In the genomic region with DNA sequence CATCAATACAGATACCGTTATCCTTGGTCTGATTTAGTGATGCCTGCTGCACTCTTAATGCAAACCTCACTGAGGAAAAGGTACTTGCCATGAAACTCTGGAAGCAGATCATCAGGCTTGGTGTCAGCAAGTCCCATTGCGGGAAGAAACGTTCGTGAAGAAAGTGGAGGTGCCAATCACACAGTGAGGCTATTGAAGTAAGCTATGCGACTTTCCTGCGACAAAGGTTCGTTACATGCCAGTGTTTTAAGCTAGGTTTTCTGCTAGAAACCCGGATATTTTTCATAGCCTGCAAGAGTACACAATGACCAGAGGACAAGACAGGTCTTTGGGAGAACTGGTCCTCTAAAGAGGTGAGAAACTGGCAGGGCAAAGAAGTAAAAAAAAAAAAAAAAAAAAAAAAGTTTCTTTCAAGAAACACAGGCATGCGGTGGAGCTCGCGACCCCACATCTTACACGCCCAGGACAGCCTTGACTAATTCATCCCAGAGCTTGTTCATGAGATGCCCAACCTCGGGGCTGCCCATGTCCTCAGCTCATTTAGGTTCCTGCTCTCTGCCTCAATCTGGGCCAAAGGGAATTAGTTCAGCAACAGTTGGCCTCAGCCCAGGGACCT, we compare ENCODE assay signal across 8 mouse cellular contexts. TPM values are rescaled to one million over a fixed set of nuclear protein-coding genes. Genes with fewer than 3 reads are reported as not detected.
A peak's percentile ranks its signal among the peaks of the same experiment; 100 is the strongest.
DNase-seq lines count a peak whose midpoint lies in the region; ATAC-seq lines count a peak whose summit lies in the region.

No protein-coding gene starts in this region.

- H3K4me2 ChIP-seq in heart, embryonic 12.5 days = peak overlapping the region; percentile 98
- peak overlapping the region; percentile 82 for H3K4me2 ChIP-seq in forebrain, embryonic 16.5 days (ENCODE audit: low read length)
- peak overlapping the region; percentile 84 for H3K4me2 ChIP-seq in liver, embryonic 15.5 days

- peak overlapping the region; percentile 91 for H3K9ac ChIP-seq in heart, embryonic 12.5 days
- H3K9ac ChIP-seq in forebrain, embryonic 16.5 days (replicated peaks; ENCODE audit: low read depth, low read length) = peak overlapping the region; percentile 72
- peak overlapping the region; percentile 90 for H3K9ac ChIP-seq in liver, embryonic 15.5 days

- no peaks in the 10 kb centered on the region for H3K9me3 ChIP-seq in heart, embryonic 12.5 days (replicated peaks)
- H3K9me3 ChIP-seq in forebrain, embryonic 16.5 days (ENCODE audit: control insufficient read depth, low read length) = no peaks in the 10 kb centered on the region
- no peaks in the 10 kb centered on the region for H3K9me3 ChIP-seq in liver, embryonic 15.5 days (replicated peaks)

- H3K4me1 ChIP-seq in heart, embryonic 12.5 days (replicated peaks) = peaks cover 26% of the 10 kb centered on the region
- H3K4me1 ChIP-seq in forebrain, embryonic 16.5 days (replicated peaks; ENCODE audit: control insufficient read depth, insufficient read depth, low read length) = peaks cover 24% of the 10 kb centered on the region
- H3K4me1 ChIP-seq in liver, embryonic 15.5 days (replicated peaks) = peaks cover 22% of the 10 kb centered on the region

- H3K27ac ChIP-seq in heart, embryonic 12.5 days (ENCODE audit: poor library complexity, severe bottlenecking) = peak overlapping the region; percentile 92
- peak overlapping the region; percentile 94 for H3K27ac ChIP-seq in forebrain, embryonic 16.5 days (ENCODE audit: low read length)
- H3K27ac ChIP-seq in liver, embryonic 15.5 days (replicated peaks) = peak overlapping the region; percentile 78; the same call in 1 of the 2 replicates

- peaks cover 10% of the 10 kb centered on the region for H3K36me3 ChIP-seq in heart, embryonic 12.5 days
- H3K36me3 ChIP-seq in forebrain, embryonic 16.5 days (ENCODE audit: control insufficient read depth, insufficient read depth) = no peaks in the 10 kb centered on the region
- no peaks in the 10 kb centered on the region for H3K36me3 ChIP-seq in liver, embryonic 15.5 days (replicated peaks)

- peak overlapping the region; percentile 92 for H3K4me3 ChIP-seq in heart, embryonic 12.5 days
- peak overlapping the region; percentile 71 for H3K4me3 ChIP-seq in forebrain, embryonic 16.5 days (replicated peaks; ENCODE audit: low read length)
- peak overlapping the region; percentile 99 for H3K4me3 ChIP-seq in liver, embryonic 15.5 days (replicated peaks)

- no peak for DNase-seq in heart, postnatal 36 days
- DNase-seq in MN1 (ENCODE audit: low spot score) = peak; percentile 37
- no peak for DNase-seq in ovary, adult 18-20 months (ENCODE audit: low spot score)
- DNase-seq in thymus, postnatal 25 days = no peak
- DNase-seq in kidney, adult 11 months = no peak

- 7% methylated on average over 13 of the region's 13 CpGs for WGBS in heart, embryonic 12.5 days
- 2% methylated on average over 13 of the region's 13 CpGs for WGBS in forebrain, embryonic 16.5 days
- 7% methylated on average over 13 of the region's 13 CpGs for WGBS in liver, embryonic 15.5 days (ENCODE audit: insufficient replicate concordance)

- ATAC-seq in heart, embryonic 12.5 days (ENCODE audit: insufficient number of reproducible peaks, low FRiP score) = peak; percentile 82
- ATAC-seq in forebrain, embryonic 16.5 days = peak; percentile 90
- ATAC-seq in liver, embryonic 15.5 days (ENCODE audit: insufficient read depth) = peak; percentile 78

- intact Hi-C loops in heart, postnatal 36 days (cut with DNase I) = loop anchor here (2.0 kb wide), 2 partner anchors 41 to 147 kb away; partner anchors contain the start of gene Map1lc3a

- H3K27me3 ChIP-seq in heart, embryonic 12.5 days (replicated peaks) = no peaks in the 10 kb centered on the region
- H3K27me3 ChIP-seq in forebrain, embryonic 16.5 days (replicated peaks; ENCODE audit: control insufficient read depth, insufficient read depth, low read length) = no peaks in the 10 kb centered on the region
- H3K27me3 ChIP-seq in liver, embryonic 15.5 days = no peaks in the 10 kb centered on the region

RNA-seq across cellular contexts. Expression of gene Dynlrb1, which starts 0.5 kb away (rescaled TPM):
- 341 and 361 TPM in 2 replicates for polyA plus RNA-seq in heart, embryonic 12.5 days (2016; fragmentation: Nextera tagmentation; extraction: Ambion mirVana)
- 100 to 1,000 TPM; 165 to 186 TPM for total RNA-seq in heart, postnatal 36 days (2021)
- polyA plus RNA-seq in forebrain, embryonic 16.5 days (2015; fragmentation: Nextera tagmentation; extraction: Ambion mirVana) = 621 and 677 TPM in 2 replicates
- polyA plus RNA-seq in liver, embryonic 15.5 days (2015; fragmentation: Nextera tagmentation; extraction: Ambion mirVana) = 117 and 119 TPM in 2 replicates

RNA-seq across cellular contexts. Expression of gene Map1lc3a, which starts 40.2 kb away (rescaled TPM):
- polyA plus RNA-seq in heart, embryonic 12.5 days (2016; fragmentation: Nextera tagmentation; extraction: Ambion mirVana) = 228 and 252 TPM in 2 replicates
- 100 to 1,000 TPM; 729 to 769 TPM for total RNA-seq in heart, postnatal 36 days (2021)
- polyA plus RNA-seq in forebrain, embryonic 16.5 days (2015; fragmentation: Nextera tagmentation; extraction: Ambion mirVana) = 343 and 425 TPM in 2 replicates
- polyA plus RNA-seq in liver, embryonic 15.5 days (2015; fragmentation: Nextera tagmentation; extraction: Ambion mirVana) = 22.2 and 27.7 TPM in 2 replicates
